17 mouse cellular contexts compared by ENCODE assay signal in genomic region chr9:26383996-26384395, GRCm38 (mm10).
DNase-seq lines count a peak whose midpoint lies in the region; ATAC-seq lines count a peak whose summit lies in the region.
"Had no signal": no experiment of that assay in that cellular context is flagged by ENCODE, and none has a peak within 500 bp of the region (broad histone marks: within the 10 kb centered on the region; RNA-seq: fewer than 3 reads in every experiment).

No protein-coding gene starts in this region.

- H3K4me3 ChIP-seq in forebrain, embryonic 14.5 days (ENCODE audit: low read depth, low read length) = no peak overlapping the region
- H3K4me3 ChIP-seq in forebrain, embryonic 11.5 days (ENCODE audit: low read depth, low read length) = no peak overlapping the region
- H3K4me3 ChIP-seq: embryonic facial prominence, embryonic 15.5 days had no signal

- no peaks in the 10 kb centered on the region for H3K27me3 ChIP-seq in forebrain, embryonic 14.5 days (replicated peaks; ENCODE audit: control insufficient read depth, insufficient read depth, low read length)
- no peaks in the 10 kb centered on the region for H3K27me3 ChIP-seq in forebrain, embryonic 11.5 days (ENCODE audit: control insufficient read depth, insufficient read depth, low read length)
- H3K27me3 ChIP-seq: embryonic facial prominence, embryonic 15.5 days had no signal

- ATAC-seq in forebrain, embryonic 14.5 days = 0 out of 2 replicates have a peak, but pooled peaks have one; percentile 37
- no peak for ATAC-seq in forebrain, embryonic 11.5 days (replicated peaks; ENCODE audit: low FRiP score)
- ATAC-seq: liver, postnatal 0 days had no signal

- DNase-seq in forebrain, embryonic 14.5 days (ENCODE audit: low spot score) = peak; percentile 62
- DNase-seq in forebrain, embryonic 11.5 days (ENCODE audit: low spot score) = no peak
- peak; percentile 43 to 69 for DNase-seq in right cerebral cortex, postnatal 10 days (ENCODE audit: low spot score in 2 of 2)
- no peak for DNase-seq in right cerebral cortex, adult 2 months (ENCODE audit: low spot score in 2 of 2)
- peak; percentile 73 for DNase-seq in layer of hippocampus, adult 9-10 months (ENCODE audit: low spot score)
- DNase-seq in spleen, postnatal 36 days (ENCODE audit: low spot score in 2 of 2) = no peak
- no peak for DNase-seq in kidney, adult 11 months
- DNase-seq: adrenal gland, postnatal 10 days; embryo, embryonic 11 days; gastrocnemius, postnatal 10 days; heart, postnatal 4 days; kidney, adult 8-10 months; kidney, postnatal 25 days; liver; liver, postnatal 0 days; thymus, postnatal 4 days had no signal

- no peak overlapping the region for H3K9ac ChIP-seq in forebrain, embryonic 14.5 days (ENCODE audit: low read length)
- no peak overlapping the region for H3K9ac ChIP-seq in forebrain, embryonic 11.5 days (ENCODE audit: low read length)
- H3K9ac ChIP-seq: embryonic facial prominence, embryonic 15.5 days; liver, postnatal 0 days had no signal

- no peak overlapping the region for H3K4me2 ChIP-seq in forebrain, embryonic 14.5 days (ENCODE audit: low read length)
- H3K4me2 ChIP-seq in forebrain, embryonic 11.5 days (ENCODE audit: low read depth, low read length, severe bottlenecking) = no peak overlapping the region
- H3K4me2 ChIP-seq: embryonic facial prominence, embryonic 15.5 days had no signal

- no peaks in the 10 kb centered on the region for H3K36me3 ChIP-seq in forebrain, embryonic 14.5 days (ENCODE audit: control insufficient read depth, insufficient read depth, low read length)
- no peaks in the 10 kb centered on the region for H3K36me3 ChIP-seq in forebrain, embryonic 11.5 days (ENCODE audit: control insufficient read depth, insufficient read depth, low read length)
- H3K36me3 ChIP-seq: embryonic facial prominence, embryonic 15.5 days had no signal

- no peaks in the 10 kb centered on the region for H3K9me3 ChIP-seq in forebrain, embryonic 14.5 days (replicated peaks; ENCODE audit: control insufficient read depth, low read length)
- no peaks in the 10 kb centered on the region for H3K9me3 ChIP-seq in forebrain, embryonic 11.5 days (ENCODE audit: control insufficient read depth, low read length)
- H3K9me3 ChIP-seq: embryonic facial prominence, embryonic 15.5 days had no signal

- H3K4me1 ChIP-seq in forebrain, embryonic 14.5 days (ENCODE audit: control insufficient read depth, insufficient read depth, low read length) = no peaks in the 10 kb centered on the region
- no peaks in the 10 kb centered on the region for H3K4me1 ChIP-seq in forebrain, embryonic 11.5 days (replicated peaks; ENCODE audit: control insufficient read depth, insufficient read depth, low read length)
- H3K4me1 ChIP-seq: embryonic facial prominence, embryonic 15.5 days had no signal

- no peak overlapping the region for H3K27ac ChIP-seq in forebrain, embryonic 14.5 days (ENCODE audit: low read depth, low read length)
- no peak overlapping the region for H3K27ac ChIP-seq in forebrain, embryonic 11.5 days (ENCODE audit: low read depth, low read length)
- H3K27ac ChIP-seq: embryonic facial prominence, embryonic 15.5 days had no signal

- WGBS in forebrain, embryonic 14.5 days = 50% methylated on average over 1 of the region's 1 CpGs
- 80% methylated on average over 1 of the region's 1 CpGs for WGBS in forebrain, embryonic 11.5 days

Comparison
In these comparisons a context has a peak if more than half of its experiments do, and no peak if none do; other contexts are left out.
1. DNase-seq: peak in forebrain, embryonic 14.5 days (single experiment), right cerebral cortex, postnatal 10 days (2 of 2) and layer of hippocampus, adult 9-10 months (single experiment); none in forebrain, embryonic 11.5 days (single experiment), right cerebral cortex, adult 2 months (0 of 2), spleen, postnatal 36 days (0 of 2) and kidney, adult 11 months (single experiment).